Mouse (Mus musculus): ENCODE measurements at regions not wholly inside any gene's neighbourhood (a gene's known extent, or its start where the extent isn't known, plus 50 kb on each side); places are given as distances from the start of the nearest gene placed in this dataset.

DNA sequence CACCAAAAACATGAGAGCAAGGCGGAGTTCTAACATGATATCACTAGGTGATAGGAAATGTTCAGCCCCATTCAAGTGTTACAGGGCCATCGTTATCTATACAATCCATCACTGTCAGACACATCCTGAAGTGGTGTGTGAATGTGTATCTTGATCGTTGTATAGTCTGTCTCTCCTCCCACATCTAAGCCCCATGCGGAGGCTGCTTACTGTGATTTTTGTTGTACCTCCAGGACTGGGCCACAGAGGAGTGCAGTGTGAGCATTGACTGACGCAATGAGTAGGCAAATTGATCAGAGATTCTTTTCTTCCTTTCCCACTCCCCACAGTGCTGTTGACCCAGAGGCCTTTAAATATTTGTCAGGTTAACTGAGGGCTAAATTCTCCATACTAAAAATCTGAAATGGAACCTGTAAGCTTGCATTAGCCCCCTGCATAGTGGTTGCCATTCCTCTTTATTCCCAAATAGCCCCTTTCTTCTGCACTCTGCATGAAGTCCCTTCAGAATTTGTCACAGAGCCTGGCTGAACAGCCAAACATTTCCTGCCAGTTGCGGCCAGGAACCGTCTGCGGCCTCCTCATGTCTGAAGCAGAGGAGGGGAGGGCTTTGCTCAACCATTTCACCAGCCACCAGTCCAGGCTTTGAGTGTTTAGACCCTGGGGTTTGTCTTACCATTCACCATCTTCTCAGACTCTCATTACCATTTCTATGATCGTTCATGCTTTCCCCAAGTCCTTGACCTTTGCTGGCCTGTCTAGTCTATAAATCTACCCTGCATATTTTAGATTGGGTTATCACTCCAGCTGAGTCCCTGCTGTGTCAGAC is 119.3 kb downstream of the Ttc8 start:
- no peak for DNase-seq (ENCODE audit: low read depth, low spot score)
- no peaks in the 10 kb centered on the region for H3K27me3 ChIP-seq (ENCODE audit: control insufficient read depth, insufficient read depth, low read length, poor library complexity, severe bottlenecking)
- no peaks in the 10 kb centered on the region for H3K36me3 ChIP-seq (ENCODE audit: control insufficient read depth, insufficient read depth, low read length, poor library complexity, severe bottlenecking)

GRCm38 (mm10) chr12:99041606-99042005 is 121.2 kb downstream of the Ttc8 start:
- peak; percentile 1 for DNase-seq (ENCODE audit: low read depth, low spot score)
- Histone ChIP-seq H3K36me3 (ENCODE audit: control insufficient read depth, insufficient read depth, low read length, poor library complexity, severe bottlenecking) (no peaks in the 10 kb centered on the region), H3K27me3 (ENCODE audit: control insufficient read depth, insufficient read depth, low read length, poor library complexity, severe bottlenecking) (no peaks in the 10 kb centered on the region)

DNA sequence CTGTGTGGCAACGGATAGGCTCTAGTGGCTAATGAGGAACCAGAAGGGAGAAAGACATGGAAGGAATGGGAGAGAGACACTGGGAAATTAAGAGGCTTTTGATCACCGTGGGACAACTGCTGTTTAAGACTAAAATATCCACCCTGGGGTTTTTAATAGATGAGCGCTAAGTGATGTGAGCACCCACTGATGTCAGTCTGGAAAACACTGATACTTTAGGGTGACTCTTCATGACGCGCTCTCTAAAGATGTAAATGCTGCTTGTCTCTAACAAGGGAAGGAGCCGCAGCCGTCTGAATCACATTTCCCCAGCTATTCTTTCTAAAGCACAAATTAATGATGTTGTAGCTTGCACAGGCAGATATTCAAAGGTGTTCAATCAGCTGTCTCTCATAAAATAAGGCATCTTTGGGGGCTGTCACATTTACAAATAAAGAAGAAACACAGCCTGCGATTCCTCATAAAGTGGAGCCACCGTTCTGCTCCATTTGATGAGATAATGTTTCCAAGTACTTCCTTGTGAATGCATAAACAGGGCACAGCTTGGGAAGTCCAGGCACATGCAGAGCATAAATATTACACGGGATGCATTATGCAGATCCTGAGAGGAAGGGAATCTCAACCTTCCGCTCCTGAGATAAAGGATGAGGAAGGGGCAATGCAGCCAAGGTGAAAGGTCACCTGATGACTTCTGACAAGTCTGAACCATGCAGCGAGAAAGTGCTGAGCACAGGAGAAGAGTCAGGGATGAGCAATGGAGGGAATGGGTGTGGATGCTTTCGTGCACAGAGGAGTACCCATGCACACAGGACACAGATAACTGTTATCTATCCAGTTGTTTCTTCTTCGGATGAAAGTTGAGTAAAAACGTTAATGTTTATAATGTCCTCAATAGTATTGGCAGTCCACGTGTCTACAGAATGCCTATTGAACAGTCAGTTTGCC is 122.8 kb downstream of the Ttc8 start:
- DNase-seq (ENCODE audit: low read depth, low spot score) = no peak
- Histone ChIP-seq H3K36me3 (ENCODE audit: control insufficient read depth, insufficient read depth, low read length, poor library complexity, severe bottlenecking) (no peaks in the 10 kb centered on the region), H3K27me3 (ENCODE audit: control insufficient read depth, insufficient read depth, low read length, poor library complexity, severe bottlenecking) (no peaks in the 10 kb centered on the region)

GRCm38 (mm10) chr12:99044477-99044876 is 124.1 kb downstream of the Ttc8 start:
- DNase-seq (ENCODE audit: low read depth, low spot score) = no peak
- Histone ChIP-seq H3K27me3 (ENCODE audit: control insufficient read depth, insufficient read depth, low read length, poor library complexity, severe bottlenecking) (no peaks in the 10 kb centered on the region), H3K36me3 (ENCODE audit: control insufficient read depth, insufficient read depth, low read length, poor library complexity, severe bottlenecking) (no peaks in the 10 kb centered on the region)

GRCm38 (mm10) chr12:99050426-99050825 is 130.1 kb downstream of the Ttc8 start:
- Histone ChIP-seq H3K36me3 (ENCODE audit: control insufficient read depth, insufficient read depth, low read length, poor library complexity, severe bottlenecking) (no peaks in the 10 kb centered on the region), H3K27me3 (ENCODE audit: control insufficient read depth, insufficient read depth, low read length, poor library complexity, severe bottlenecking) (no peaks in the 10 kb centered on the region)
- DNase-seq (ENCODE audit: low read depth, low spot score) = no peak

DNA sequence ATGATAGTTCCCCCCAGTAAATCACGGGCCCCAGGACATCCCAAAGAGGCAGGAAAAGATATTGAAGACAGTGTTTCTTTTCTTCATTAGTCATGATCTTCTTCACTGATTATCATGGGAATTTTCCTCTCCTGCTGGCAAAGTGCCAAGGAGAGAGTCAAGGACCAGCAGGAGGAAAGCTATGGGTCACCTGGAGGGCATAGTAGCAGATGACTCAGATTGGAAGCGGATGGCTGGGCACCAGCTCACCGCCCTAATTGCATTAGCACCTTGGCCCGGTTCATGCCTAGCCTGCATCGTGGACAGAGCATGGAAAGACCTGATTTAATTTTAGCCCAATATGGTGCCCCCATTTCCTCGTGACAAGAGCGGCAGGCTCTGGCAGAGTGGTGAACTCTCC is 132.2 kb downstream of the Ttc8 start:
- Histone ChIP-seq H3K36me3 (ENCODE audit: control insufficient read depth, insufficient read depth, low read length, poor library complexity, severe bottlenecking) (no peaks in the 10 kb centered on the region), H3K27me3 (ENCODE audit: control insufficient read depth, insufficient read depth, low read length, poor library complexity, severe bottlenecking) (no peaks in the 10 kb centered on the region)
- no peak for DNase-seq (ENCODE audit: low read depth, low spot score)

DNA sequence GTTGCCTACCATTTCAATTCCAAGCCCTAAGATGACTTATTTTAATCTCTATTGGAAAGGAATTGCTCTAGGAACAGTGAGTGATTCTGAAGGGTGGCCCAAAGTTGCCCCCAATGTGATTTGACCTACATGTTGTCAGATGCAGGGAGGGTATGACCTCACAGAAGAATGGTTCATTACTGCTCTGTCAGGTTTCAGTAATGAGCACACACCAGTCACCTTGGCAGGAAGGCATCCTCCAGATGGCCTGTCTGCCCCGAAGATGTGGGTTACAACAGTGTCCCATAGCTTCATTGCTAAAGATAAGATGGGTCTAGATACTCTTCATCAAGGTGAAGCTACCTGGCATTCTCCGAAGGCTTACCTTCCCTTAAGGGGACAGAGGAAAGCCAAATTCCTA is 137.1 kb downstream of the Ttc8 start:
- Histone ChIP-seq H3K27me3 (ENCODE audit: control insufficient read depth, insufficient read depth, low read length, poor library complexity, severe bottlenecking) (no peaks in the 10 kb centered on the region), H3K36me3 (ENCODE audit: control insufficient read depth, insufficient read depth, low read length, poor library complexity, severe bottlenecking) (no peaks in the 10 kb centered on the region)
- DNase-seq (ENCODE audit: low read depth, low spot score) = no peak

GRCm38 (mm10) chr12:99058916-99059315 is 138.5 kb downstream of the Ttc8 start:
- DNase-seq (ENCODE audit: low read depth, low spot score) = peak; percentile 21
- no peaks in the 10 kb centered on the region for H3K36me3 ChIP-seq (ENCODE audit: control insufficient read depth, insufficient read depth, low read length, poor library complexity, severe bottlenecking)

DNA sequence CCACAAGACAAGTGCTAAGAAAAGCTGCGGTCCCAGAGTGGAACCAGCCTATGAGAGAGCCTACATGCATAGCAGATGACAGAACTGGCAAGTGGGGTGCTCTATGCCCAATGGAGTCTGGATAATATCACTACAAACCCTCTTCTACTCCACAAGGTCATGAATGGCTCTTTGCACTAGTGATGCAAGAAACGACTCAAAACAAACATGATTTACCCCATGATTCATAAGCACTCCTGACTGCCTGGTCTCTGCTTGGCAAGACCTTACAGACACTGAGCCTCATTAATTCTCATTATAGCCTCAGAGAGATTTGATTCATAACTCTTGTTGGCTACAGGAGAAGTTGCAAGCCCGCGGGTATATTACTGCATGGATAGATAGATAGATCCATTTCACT is 139.1 kb downstream of the Ttc8 start:
- Histone ChIP-seq H3K27me3 (ENCODE audit: control insufficient read depth, insufficient read depth, low read length, poor library complexity, severe bottlenecking) (no peaks in the 10 kb centered on the region), H3K36me3 (ENCODE audit: control insufficient read depth, insufficient read depth, low read length, poor library complexity, severe bottlenecking) (no peaks in the 10 kb centered on the region)
- no peak for DNase-seq (ENCODE audit: low read depth, low spot score)

More at GRCm38 (mm10) chr12:99058916-99059315, 138.5 kb downstream of the Ttc8 start:
- no peaks in the 10 kb centered on the region for H3K27me3 ChIP-seq (ENCODE audit: control insufficient read depth, insufficient read depth, low read length, poor library complexity, severe bottlenecking)

DNA sequence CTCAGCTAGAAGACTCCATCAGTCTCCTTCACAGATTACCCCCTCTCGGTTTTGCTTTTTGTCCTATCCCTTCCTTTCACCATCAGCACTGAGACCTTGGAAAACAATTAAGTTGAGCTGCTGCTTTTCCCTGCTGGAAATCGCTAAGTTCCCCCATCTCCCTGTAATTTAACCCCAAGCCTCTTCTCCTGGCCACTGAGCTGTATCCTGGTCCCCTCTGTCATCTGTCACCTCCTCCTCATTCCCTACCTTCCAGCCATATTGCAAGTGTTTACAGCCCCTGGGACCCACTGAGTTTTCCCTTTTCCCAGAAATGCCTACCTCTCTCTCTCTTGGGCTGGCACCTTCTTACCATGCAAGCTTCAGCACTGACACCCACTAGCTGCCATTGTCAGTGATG is 140.3 kb downstream of the Ttc8 start:
- DNase-seq (ENCODE audit: low read depth, low spot score) = no peak
- Histone ChIP-seq H3K36me3 (ENCODE audit: control insufficient read depth, insufficient read depth, low read length, poor library complexity, severe bottlenecking) (no peaks in the 10 kb centered on the region), H3K27me3 (ENCODE audit: control insufficient read depth, insufficient read depth, low read length, poor library complexity, severe bottlenecking) (no peaks in the 10 kb centered on the region)

GRCm38 (mm10) chr12:99063441-99063840 is 143.1 kb downstream of the Ttc8 start:
- DNase-seq (ENCODE audit: low read depth, low spot score) = no peak
- H3K36me3 ChIP-seq (ENCODE audit: control insufficient read depth, insufficient read depth, low read length, poor library complexity, severe bottlenecking) = no peaks in the 10 kb centered on the region
- H3K27me3 ChIP-seq (ENCODE audit: control insufficient read depth, insufficient read depth, low read length, poor library complexity, severe bottlenecking) = no peaks in the 10 kb centered on the region

GRCm38 (mm10) chr12:99063885-99064284 is 143.5 kb downstream of the Ttc8 start:
- DNase-seq (ENCODE audit: low read depth, low spot score) = no peak
- no peaks in the 10 kb centered on the region for H3K27me3 ChIP-seq (ENCODE audit: control insufficient read depth, insufficient read depth, low read length, poor library complexity, severe bottlenecking)
- H3K36me3 ChIP-seq (ENCODE audit: control insufficient read depth, insufficient read depth, low read length, poor library complexity, severe bottlenecking) = no peaks in the 10 kb centered on the region

GRCm38 (mm10) chr12:99067962-99068361 is 147.6 kb downstream of the Ttc8 start:
- DNase-seq (ENCODE audit: low read depth, low spot score) = peak; percentile 29
- no peaks in the 10 kb centered on the region for H3K27me3 ChIP-seq (ENCODE audit: control insufficient read depth, insufficient read depth, low read length, poor library complexity, severe bottlenecking)
- H3K36me3 ChIP-seq (ENCODE audit: control insufficient read depth, insufficient read depth, low read length, poor library complexity, severe bottlenecking) = no peaks in the 10 kb centered on the region

GRCm38 (mm10) chr12:99073766-99074165 is 153.4 kb downstream of the Ttc8 start:
- H3K36me3 ChIP-seq (ENCODE audit: control insufficient read depth, insufficient read depth, low read length, poor library complexity, severe bottlenecking) = no peaks in the 10 kb centered on the region
- no peaks in the 10 kb centered on the region for H3K27me3 ChIP-seq (ENCODE audit: control insufficient read depth, insufficient read depth, low read length, poor library complexity, severe bottlenecking)
- DNase-seq (ENCODE audit: low read depth, low spot score) = no peak

GRCm38 (mm10) chr12:99077366-99077765 is 157.0 kb downstream of the Ttc8 start:
- H3K36me3 ChIP-seq (ENCODE audit: control insufficient read depth, insufficient read depth, low read length, poor library complexity, severe bottlenecking) = no peaks in the 10 kb centered on the region
- no peak for DNase-seq (ENCODE audit: low read depth, low spot score)
- H3K27me3 ChIP-seq (ENCODE audit: control insufficient read depth, insufficient read depth, low read length, poor library complexity, severe bottlenecking) = no peaks in the 10 kb centered on the region

All from splenic B cell, adult 2 months (primary cell).